Mouse (Mus musculus): ENCODE measurements around the gene Tlr3. TPM values are rescaled to one million over a fixed set of nuclear protein-coding genes. Genes with fewer than 3 reads are reported as not detected.
A peak's percentile ranks its signal among the peaks of the same experiment; 100 is the strongest.

The Tlr3 gene
- polyA plus RNA-seq (2015; fragmentation: Nextera tagmentation; extraction: Ambion mirVana) = 0.37 and 0.78 TPM in 2 replicates

DNA sequence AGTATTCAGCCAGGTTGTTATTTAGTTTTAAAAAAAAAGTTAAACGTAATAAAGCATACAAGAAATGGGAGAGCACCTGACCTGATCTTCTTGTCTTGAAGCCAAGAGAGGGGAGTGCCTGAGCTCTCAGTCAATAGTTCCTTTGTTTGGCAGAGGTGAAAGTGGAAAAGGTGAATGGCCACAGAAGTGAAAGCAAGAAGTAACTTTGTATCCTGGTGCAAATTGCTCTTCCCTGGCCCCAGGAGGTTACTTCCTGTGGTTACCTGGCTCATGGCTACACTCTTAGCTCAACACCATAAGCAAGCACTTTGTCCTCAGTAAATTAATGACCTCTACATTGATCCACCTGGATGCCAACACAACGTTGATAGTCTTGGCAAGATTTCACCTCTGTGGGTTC, at the start of gene Tlr3:
Gene Tlr3, minus strand, starts transcription at position 199 of the 400 bp plus-strand sequence.
- WGBS (ENCODE audit: insufficient replicate concordance) = 36% methylated on average over 2 of the region's 2 CpGs
- Histone ChIP-seq H3K4me3 (replicated peaks) (peak within 1 kb of the TSS; percentile 52), H3K36me3 (replicated peaks) (no peaks in the 10 kb centered on the region), H3K4me2 (peak within 1 kb of the TSS; percentile 57), H3K9me3 (replicated peaks) (no peaks in the 10 kb centered on the region), H3K27me3 (no peaks in the 10 kb centered on the region), H3K4me1 (replicated peaks) (0 out of 2 replicates have a peak, but pooled peaks cover 2% of the 10 kb centered on the region), H3K27ac (replicated peaks) (peak within 1 kb of the TSS; percentile 14), H3K9ac (peak within 1 kb of the TSS; percentile 31; the same call in 1 of the 2 replicates)
- ATAC-seq (ENCODE audit: insufficient read depth) = no peak

DNA sequence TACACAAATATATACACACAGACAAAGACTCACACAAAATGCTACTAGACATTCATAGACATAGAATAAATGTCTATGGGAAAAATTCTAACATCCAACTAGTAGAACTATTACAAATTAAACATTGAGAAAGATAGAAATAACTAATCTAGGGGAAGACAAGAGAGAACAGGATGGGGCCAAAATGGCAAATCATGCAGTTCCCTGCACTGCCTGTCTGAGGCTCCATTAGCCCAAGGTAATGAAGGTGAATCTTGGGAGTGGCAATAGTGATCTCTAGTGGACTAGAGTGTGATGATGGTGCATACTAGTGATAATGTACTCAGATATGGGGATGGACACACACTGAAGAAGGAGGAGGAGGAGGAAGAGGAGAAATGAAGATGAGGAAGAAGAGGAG, 47.0 kb upstream of the Tlr3 start:
- Histone ChIP-seq H3K9ac (no peak overlapping the region), H3K9me3 (replicated peaks) (no peaks in the 10 kb centered on the region), H3K4me3 (replicated peaks) (no peak overlapping the region), H3K4me1 (replicated peaks) (no peaks in the 10 kb centered on the region), H3K27ac (replicated peaks) (no peak overlapping the region), H3K4me2 (no peak overlapping the region), H3K27me3 (no peaks in the 10 kb centered on the region), H3K36me3 (replicated peaks) (no peaks in the 10 kb centered on the region)
- ATAC-seq (ENCODE audit: insufficient read depth) = no peak

DNA sequence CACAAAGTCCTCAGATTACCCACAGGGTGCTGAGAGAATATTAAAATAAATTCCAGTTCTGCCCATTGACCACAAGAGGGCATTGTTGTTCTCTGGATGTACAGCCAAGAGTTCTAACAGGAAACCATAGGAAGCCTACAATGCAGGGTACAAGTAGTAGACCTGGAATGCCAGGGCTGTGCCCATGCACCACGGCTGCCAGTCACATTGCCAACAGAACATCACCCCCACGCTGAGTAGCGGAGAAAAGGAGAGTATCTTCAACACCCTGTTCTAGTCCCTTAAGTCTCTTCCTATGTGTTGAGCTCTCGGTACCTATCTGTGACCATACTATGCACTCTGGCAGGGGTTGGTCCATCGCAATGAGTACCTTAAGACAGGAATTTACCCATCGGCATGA, 43.5 kb upstream of the Tlr3 start:
- ATAC-seq (ENCODE audit: insufficient read depth) = no peak
- no peak overlapping the region for H3K9ac ChIP-seq
- H3K36me3 ChIP-seq (replicated peaks) = no peaks in the 10 kb centered on the region
- H3K4me2 ChIP-seq = no peak overlapping the region
- no peaks in the 10 kb centered on the region for H3K27me3 ChIP-seq
- H3K4me3 ChIP-seq (replicated peaks) = no peak overlapping the region
- WGBS (ENCODE audit: insufficient replicate concordance) = 57% methylated on average over 6 of the region's 6 CpGs
- H3K27ac ChIP-seq (replicated peaks) = no peak overlapping the region
- no peaks in the 10 kb centered on the region for H3K4me1 ChIP-seq (replicated peaks)
- H3K9me3 ChIP-seq (replicated peaks) = no peaks in the 10 kb centered on the region

DNA sequence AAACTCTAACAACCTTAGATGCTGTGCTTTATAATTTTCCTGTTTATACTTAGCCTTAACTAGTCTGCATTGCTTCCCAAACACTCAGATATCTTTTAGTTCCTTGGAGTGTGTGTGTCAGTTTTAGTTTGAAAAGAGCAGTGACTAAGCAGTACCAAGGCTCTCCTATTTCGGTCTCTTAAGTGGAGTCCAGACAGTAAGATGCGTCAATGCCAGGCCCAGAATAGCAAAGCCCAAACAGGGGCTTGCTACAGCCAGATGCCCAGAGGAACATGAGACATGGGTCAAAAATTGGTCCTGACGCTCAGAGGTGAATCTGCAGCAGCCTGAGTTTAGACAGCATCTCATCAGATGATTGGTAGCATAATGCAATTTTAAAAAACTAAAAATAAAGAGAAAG, 41.2 kb upstream of the Tlr3 start:
- Histone ChIP-seq H3K9me3 (replicated peaks) (no peaks in the 10 kb centered on the region), H3K9ac (no peak overlapping the region), H3K27me3 (no peaks in the 10 kb centered on the region), H3K4me2 (no peak overlapping the region), H3K4me1 (replicated peaks) (no peaks in the 10 kb centered on the region), H3K36me3 (replicated peaks) (no peaks in the 10 kb centered on the region), H3K27ac (replicated peaks) (no peak overlapping the region), H3K4me3 (replicated peaks) (no peak overlapping the region)
- no peak for ATAC-seq (ENCODE audit: insufficient read depth)
- 58% methylated on average over 3 of the region's 3 CpGs for WGBS (ENCODE audit: insufficient replicate concordance)

DNA sequence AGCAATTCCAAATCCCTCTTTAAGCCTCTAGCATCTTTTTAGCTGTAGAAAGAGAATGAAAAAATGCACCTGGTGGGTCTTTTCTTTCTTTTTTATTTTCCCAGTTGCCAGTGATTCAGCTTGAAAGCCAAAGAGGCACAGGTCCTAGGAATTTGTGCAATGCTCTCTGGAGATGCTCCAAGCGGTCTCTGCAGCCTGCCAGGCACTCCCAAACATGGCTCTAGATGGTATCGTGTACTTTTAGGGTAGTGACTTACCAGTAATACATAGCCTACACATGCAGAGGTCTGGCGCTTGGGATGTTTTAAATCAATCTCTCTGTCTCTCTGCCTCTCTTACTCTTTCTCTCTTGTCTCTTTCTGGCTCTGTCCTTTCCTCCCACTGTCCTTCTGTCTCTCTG, 38.0 kb upstream of the Tlr3 start:
- Histone ChIP-seq H3K36me3 (replicated peaks) (no peaks in the 10 kb centered on the region), H3K27ac (replicated peaks) (no peak overlapping the region), H3K4me1 (replicated peaks) (no peaks in the 10 kb centered on the region), H3K27me3 (no peaks in the 10 kb centered on the region), H3K4me3 (replicated peaks) (no peak overlapping the region), H3K4me2 (no peak overlapping the region), H3K9me3 (replicated peaks) (no peaks in the 10 kb centered on the region), H3K9ac (no peak overlapping the region)
- ATAC-seq (ENCODE audit: insufficient read depth) = no peak
- 70% methylated on average over 3 of the region's 3 CpGs for WGBS (ENCODE audit: insufficient replicate concordance)

DNA sequence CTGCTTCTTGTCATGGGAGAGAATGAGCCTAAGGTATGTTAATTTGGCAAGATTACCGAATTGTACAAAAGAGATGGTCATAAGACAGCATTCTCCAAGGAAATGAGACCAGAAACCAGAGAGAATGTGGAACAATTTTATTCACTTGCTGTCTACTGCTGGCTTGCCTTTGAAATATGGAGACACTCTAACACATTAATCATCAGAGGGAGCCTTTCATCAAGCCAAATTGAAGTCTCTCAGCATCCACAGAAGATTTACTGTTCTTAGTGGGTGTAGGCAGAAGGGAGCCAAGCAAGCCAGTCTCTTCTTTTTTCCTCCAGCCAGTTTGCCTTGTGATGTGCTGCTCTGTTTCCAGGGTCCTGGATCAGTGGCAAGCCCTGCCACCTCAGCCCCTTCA, 37.4 kb upstream of the Tlr3 start:
- WGBS (ENCODE audit: insufficient replicate concordance) = 40% methylated on average over 1 of the region's 1 CpGs
- Histone ChIP-seq H3K9ac (no peak overlapping the region), H3K27ac (replicated peaks) (no peak overlapping the region), H3K4me3 (replicated peaks) (no peak overlapping the region), H3K9me3 (replicated peaks) (no peaks in the 10 kb centered on the region), H3K36me3 (replicated peaks) (no peaks in the 10 kb centered on the region), H3K27me3 (no peaks in the 10 kb centered on the region), H3K4me2 (no peak overlapping the region), H3K4me1 (replicated peaks) (no peaks in the 10 kb centered on the region)
- no peak for ATAC-seq (ENCODE audit: insufficient read depth)

DNA sequence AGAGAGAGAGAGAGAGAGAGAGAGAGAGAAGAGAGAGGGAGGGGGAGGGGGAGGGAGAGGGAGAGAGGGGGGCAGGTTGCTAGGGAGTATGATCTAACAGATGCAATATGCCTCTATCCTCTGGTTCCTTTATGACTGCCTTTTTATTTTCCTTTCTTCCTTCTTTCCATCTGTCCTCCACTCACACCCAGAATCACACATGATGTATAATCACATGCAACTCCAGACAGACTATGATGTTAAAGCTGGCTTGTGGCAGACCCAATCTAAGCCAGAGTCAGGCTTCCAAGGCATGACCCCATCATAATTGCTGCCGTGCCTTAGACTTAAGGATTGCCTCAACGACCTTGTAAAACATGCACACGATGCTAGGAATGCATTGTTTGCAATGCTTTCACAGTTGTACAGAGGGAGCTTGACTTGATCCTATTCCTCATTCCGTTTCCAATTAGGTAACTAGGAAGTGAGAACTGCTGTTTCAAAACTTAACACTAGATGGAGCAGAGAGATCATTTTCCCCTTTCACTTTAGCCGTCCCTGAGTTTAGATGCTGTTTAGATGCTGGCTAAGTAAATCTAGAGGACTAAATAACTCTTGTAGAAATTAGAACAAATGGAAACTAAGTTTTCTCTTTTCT, 28.1 kb upstream of the Tlr3 start:
- Histone ChIP-seq H3K9me3 (replicated peaks) (no peaks in the 10 kb centered on the region), H3K4me2 (no peak overlapping the region)
- WGBS (ENCODE audit: insufficient replicate concordance) = 12% methylated on average over 5 of the region's 5 CpGs

DNA sequence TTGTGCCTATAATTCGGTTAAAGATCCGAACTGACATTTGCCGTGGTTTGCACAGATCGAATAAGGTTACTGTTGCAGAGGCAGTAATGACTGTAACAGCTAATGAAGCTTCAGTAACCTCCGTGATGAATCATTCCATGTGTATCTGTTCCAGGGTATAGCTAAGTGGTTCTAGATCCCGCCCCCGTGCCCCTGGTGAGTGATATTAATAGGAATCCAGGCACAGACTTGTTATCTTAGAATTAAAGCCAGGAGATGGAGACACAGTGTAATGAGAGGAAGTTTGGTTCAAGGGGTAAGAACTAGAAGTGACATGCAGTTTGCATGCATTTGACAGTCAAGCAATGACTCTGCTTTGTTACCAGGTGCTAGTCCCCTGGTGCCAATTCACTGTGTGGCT, 9.3 kb upstream of the Tlr3 start:
- WGBS (ENCODE audit: insufficient replicate concordance) = 71% methylated on average over 7 of the region's 7 CpGs

More for the DNA sequence above, 28.1 kb upstream of the Tlr3 start:
- H3K4me3 ChIP-seq (replicated peaks) = no peak overlapping the region
- no peaks in the 10 kb centered on the region for H3K27me3 ChIP-seq
- H3K27ac ChIP-seq (replicated peaks) = no peak overlapping the region
- no peaks in the 10 kb centered on the region for H3K4me1 ChIP-seq (replicated peaks)
- ATAC-seq (ENCODE audit: insufficient read depth) = no peak
- no peaks in the 10 kb centered on the region for H3K36me3 ChIP-seq (replicated peaks)
- no peak overlapping the region for H3K9ac ChIP-seq

DNA sequence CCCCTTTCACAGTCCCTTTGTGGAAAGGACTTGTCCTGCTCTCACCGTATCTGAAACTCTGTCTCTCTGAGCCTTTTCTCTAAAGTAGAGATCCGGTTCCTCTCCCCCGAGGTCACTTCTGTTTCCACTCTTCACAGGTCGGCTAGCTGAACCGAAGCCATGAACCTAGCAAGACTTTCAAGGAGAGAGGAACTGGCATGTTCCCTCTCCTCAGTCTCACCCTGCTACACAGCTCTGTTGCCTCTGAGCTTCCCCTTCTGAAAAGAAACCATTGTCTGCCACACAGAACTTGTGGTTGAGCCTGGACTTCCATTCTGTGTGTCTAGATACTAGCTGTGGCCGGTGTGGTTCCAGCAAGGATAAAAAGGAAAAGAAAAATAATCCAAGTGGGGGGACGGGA, 4.1 kb upstream of the Tlr3 start:
- Histone ChIP-seq H3K4me1 (replicated peaks) (0 out of 2 replicates have a peak, but pooled peaks cover 2% of the 10 kb centered on the region), H3K9me3 (replicated peaks) (no peaks in the 10 kb centered on the region), H3K27ac (replicated peaks) (no peak overlapping the region), H3K9ac (no peak overlapping the region), H3K4me2 (no peak overlapping the region), H3K27me3 (no peaks in the 10 kb centered on the region), H3K36me3 (replicated peaks) (no peaks in the 10 kb centered on the region), H3K4me3 (replicated peaks) (no peak overlapping the region)
- no peak for ATAC-seq (ENCODE audit: insufficient read depth)
- 14% methylated on average over 7 of the region's 7 CpGs for WGBS (ENCODE audit: insufficient replicate concordance)

More for the DNA sequence above, 9.3 kb upstream of the Tlr3 start:
- no peaks in the 10 kb centered on the region for H3K9me3 ChIP-seq (replicated peaks)
- H3K4me2 ChIP-seq = no peak overlapping the region
- H3K27ac ChIP-seq (replicated peaks) = no peak overlapping the region
- no peak overlapping the region for H3K4me3 ChIP-seq (replicated peaks)
- no peaks in the 10 kb centered on the region for H3K36me3 ChIP-seq (replicated peaks)
- no peak overlapping the region for H3K9ac ChIP-seq
- no peak for ATAC-seq (ENCODE audit: insufficient read depth)
- H3K4me1 ChIP-seq (replicated peaks) = no peaks in the 10 kb centered on the region
- no peaks in the 10 kb centered on the region for H3K27me3 ChIP-seq

DNA sequence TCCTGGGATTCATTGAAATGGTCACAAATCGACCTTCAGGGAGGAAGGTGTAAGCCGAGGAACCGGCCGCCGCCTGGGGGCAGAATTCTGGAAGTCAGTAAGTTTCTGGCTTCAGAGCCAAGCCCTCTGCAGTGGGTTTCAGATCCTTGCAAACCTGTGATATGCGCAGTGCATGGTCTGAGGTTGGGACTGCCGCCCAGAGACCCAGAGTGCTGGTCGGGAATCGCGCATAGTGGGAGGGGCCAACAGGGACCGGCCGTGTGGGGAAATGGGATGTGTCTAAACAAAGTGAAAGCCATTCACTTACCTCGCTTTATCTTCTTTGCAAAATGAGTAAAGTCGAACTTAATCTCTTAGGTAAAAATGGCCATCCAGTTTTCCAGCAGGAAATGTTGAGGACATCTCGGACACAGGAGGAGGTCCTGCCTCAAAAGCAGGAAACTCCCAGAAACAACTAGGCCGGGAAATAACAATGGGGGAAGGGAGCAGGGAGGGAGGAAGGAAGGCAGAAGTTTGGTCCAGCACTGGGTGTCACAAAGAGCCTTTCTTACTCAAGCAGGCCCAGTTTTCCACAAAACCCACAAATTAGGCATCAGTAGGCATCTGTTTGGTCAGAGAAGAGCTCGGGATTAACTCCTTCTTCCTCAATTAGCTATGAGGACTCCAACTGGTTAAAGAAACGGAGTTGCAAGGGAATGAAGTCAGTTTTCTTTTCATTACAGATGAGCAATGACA, 567 bp downstream of the Tlr3 start:
- Histone ChIP-seq H3K4me1 (replicated peaks) (0 out of 2 replicates have a peak, but pooled peaks cover 2% of the 10 kb centered on the region), H3K27ac (replicated peaks) (peak overlapping the region; percentile 14), H3K36me3 (replicated peaks) (no peaks in the 10 kb centered on the region), H3K9me3 (replicated peaks) (no peaks in the 10 kb centered on the region), H3K4me2 (peak overlapping the region; percentile 57), H3K9ac (peak overlapping the region; percentile 31; the same call in 1 of the 2 replicates), H3K27me3 (no peaks in the 10 kb centered on the region), H3K4me3 (replicated peaks) (peak overlapping the region; percentile 52)
- ATAC-seq (ENCODE audit: insufficient read depth) = peak; percentile 81
- 5% methylated on average over 18 of the region's 18 CpGs for WGBS (ENCODE audit: insufficient replicate concordance)

DNA sequence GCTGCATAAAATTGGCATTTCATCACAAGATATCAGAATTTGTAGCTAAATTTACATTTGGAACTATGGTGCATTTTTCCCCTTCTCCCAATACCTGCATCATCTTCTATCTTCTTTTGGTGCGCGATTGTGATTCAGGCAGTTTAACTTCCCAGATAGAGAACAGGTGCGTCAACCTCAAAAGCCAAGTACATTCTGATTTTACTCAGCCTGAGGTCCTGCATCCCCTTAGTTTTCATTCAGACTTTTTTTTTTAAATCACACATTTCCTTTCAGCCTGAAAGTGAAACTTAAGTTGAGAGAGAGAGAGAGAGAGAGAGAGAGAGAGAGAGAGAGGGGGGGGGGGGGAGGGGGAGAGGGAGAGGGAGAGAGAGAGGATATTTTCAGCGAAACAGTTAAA, 1.2 kb downstream of the Tlr3 start:
- H3K9ac ChIP-seq = no peak overlapping the region

More for the DNA sequence above, 1.2 kb downstream of the Tlr3 start:
- Histone ChIP-seq H3K9me3 (replicated peaks) (no peaks in the 10 kb centered on the region), H3K4me1 (replicated peaks) (0 out of 2 replicates have a peak, but pooled peaks cover 2% of the 10 kb centered on the region), H3K36me3 (replicated peaks) (no peaks in the 10 kb centered on the region), H3K4me3 (replicated peaks) (peak overlapping the region; percentile 52), H3K27ac (replicated peaks) (no peak overlapping the region), H3K4me2 (peak overlapping the region; percentile 57), H3K27me3 (no peaks in the 10 kb centered on the region)
- ATAC-seq (ENCODE audit: insufficient read depth) = no peak
- WGBS (ENCODE audit: insufficient replicate concordance) = 34% methylated on average over 4 of the region's 4 CpGs
